Mouse (Mus musculus): ENCODE data around the gene Atpif1.

GRCm38 (mm10) chr4:132554221-132554620 is 20.8 kb upstream of the Atpif1 start:
- TF ChIP-seq CTCF (IDR thresholded peaks at IDR 0.05; ENCODE audit: borderline replicate concordance, extremely low read depth, insufficient read depth, insufficient read length) (no peak), POLR2A (IDR thresholded peaks at IDR 0.05; ENCODE audit: borderline replicate concordance, extremely low read depth, insufficient read depth, insufficient read length, poor library complexity, severe bottlenecking) (no peak)

Measured in brain, embryonic 14.5 days (tissue).